Mouse (Mus musculus) hindbrain, embryonic 13.5 days (tissue): ENCODE measurements around the gene Polr2e. TPM values are rescaled to one million over a fixed set of nuclear protein-coding genes. Genes with fewer than 3 reads are reported as not detected.

Experiments
- ATAC-seq: fragments of 200-750 bp; cut with Nextera tagmentation; 2 replicates; pipeline ENCODE4 v1.8.0; 2017; ENCODE audit warnings: moderate TSS enrichment; ENCODE audit not compliant: low FRiP score
- H3K27ac ChIP-seq: fragments of 300-500 bp; sonication (generic); 2 replicates; pipeline ENCODE4 v1.5.1; 2015; ENCODE audit warnings: inconsistent platforms, mild to moderate bottlenecking, moderate library complexity
- H3K27me3 ChIP-seq: fragments of 300-500 bp; sonication (generic); 2 replicates; pipeline ENCODE4 v1.6.1; 2015; ENCODE audit warnings: mild to moderate bottlenecking, inconsistent platforms
- H3K36me3 ChIP-seq: fragments of 300-500 bp; sonication (generic); 2 replicates; pipeline ENCODE4 v1.6.1; 2015; ENCODE audit warnings: mild to moderate bottlenecking, inconsistent platforms
- H3K4me1 ChIP-seq: fragments of 300-500 bp; sonication (generic); replicated peaks from 2 replicates; pipeline ENCODE4 v1.6.1; 2015; ENCODE audit warnings: inconsistent platforms
- H3K4me2 ChIP-seq: fragments of 300-500 bp; sonication (generic); 2 replicates; pipeline ENCODE4 v1.6.1; 2015; ENCODE audit warnings: inconsistent platforms, mild to moderate bottlenecking, moderate library complexity
- H3K4me3 ChIP-seq: fragments of 300-500 bp; sonication (generic); 2 replicates; pipeline ENCODE4 v1.5.1; 2015; ENCODE audit warnings: mild to moderate bottlenecking, inconsistent platforms
- H3K9ac ChIP-seq: fragments of 300-500 bp; sonication (generic); 2 replicates; pipeline ENCODE4 v1.6.1; 2015; ENCODE audit warnings: mild to moderate bottlenecking, inconsistent platforms
- H3K9me3 ChIP-seq: fragments of 300-500 bp; sonication (generic); 2 replicates; pipeline ENCODE4 v1.6.1; 2016; ENCODE audit warnings: inconsistent platforms
- WGBS: fragments of 180-500 bp; shearing (Covaris S2); methylation state at CpG from one replicate; pipeline ENCODE4 v1.1.7; 2015; 5-methylcytosine and 5-hydroxymethylcytosine counted together
- polyA plus RNA-seq: library from polyadenylated mRNA; unstranded; fragments of >200 nt; fragmentation: Nextera tagmentation; extraction: Ambion mirVana; gene quantifications from 2 replicates; pipeline ENCODE4 v1.2.1, GENCODE M21; 2015

The Polr2e gene
- polyA plus RNA-seq, 1 experiment from 2014 or later: 150 TPM

GRCm38 (mm10) chr10:80019471-80020131 lies 20.0 kb downstream of the Polr2e start:
- Histone ChIP-seq H3K4me3 (peak overlapping the region; percentile 11; the same call in 1 of the 2 replicates), H3K9me3 (no peaks in the 10 kb centered on the region), H3K27ac (no peak overlapping the region), H3K4me2 (0 out of 2 replicates have a peak overlapping the region, but pooled peaks have one; percentile 19), H3K36me3 (peaks cover 3% of the 10 kb centered on the region; the same call in 1 of the 2 replicates), H3K27me3 (peaks cover 64% of the 10 kb centered on the region), H3K4me1 (0 out of 2 replicates have a peak, but pooled peaks cover 6% of the 10 kb centered on the region), H3K9ac (peak overlapping the region; percentile 46; the same call in 1 of the 2 replicates)
- ATAC-seq: no peak; the same call in 1 of the 2 replicates
- WGBS: 7% methylated on average over 20 of the region's 20 CpGs

DNA sequence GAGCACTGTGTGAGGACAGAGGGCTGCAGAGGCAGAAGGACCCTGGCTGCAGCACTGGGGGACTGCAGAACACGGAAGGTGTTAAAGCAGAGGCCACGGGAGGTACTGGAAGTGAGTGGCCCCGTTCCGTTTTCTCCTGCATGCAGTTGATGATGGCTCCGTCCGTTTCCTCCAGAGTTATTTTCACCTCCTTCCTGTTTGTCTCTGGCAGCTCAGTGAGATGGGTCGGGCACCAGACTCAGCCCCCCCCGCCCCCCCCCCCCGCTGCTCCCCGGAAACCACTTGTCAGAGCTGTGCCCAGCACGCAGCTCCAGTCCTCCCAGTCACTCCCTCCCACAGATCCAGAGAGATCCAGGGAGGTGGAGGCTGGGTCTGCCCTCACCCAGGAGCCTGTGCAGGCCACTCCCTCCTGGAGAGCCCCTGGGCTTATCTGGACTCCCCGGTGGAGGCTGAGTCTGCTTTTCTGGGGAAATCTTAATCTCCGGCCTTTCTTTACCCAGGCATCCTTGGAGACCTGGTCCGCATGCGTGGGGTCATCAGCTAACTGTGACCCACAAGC lies 20.8 kb downstream of the Polr2e start:
- ATAC-seq: no peak
- no peak overlapping the region for H3K27ac ChIP-seq
- H3K9ac ChIP-seq: no peak overlapping the region
- WGBS: 7% methylated on average over 15 of the region's 15 CpGs
- H3K4me3 ChIP-seq: no peak overlapping the region
- H3K27me3 ChIP-seq: peaks cover 72% of the 10 kb centered on the region
- H3K9me3 ChIP-seq: no peaks in the 10 kb centered on the region
- H3K36me3 ChIP-seq: peaks cover 9% of the 10 kb centered on the region
- 0 out of 2 replicates have a peak, but pooled peaks cover 6% of the 10 kb centered on the region for H3K4me1 ChIP-seq
- H3K4me2 ChIP-seq: no peak overlapping the region; the same call in 1 of the 2 replicates

- Histone ChIP-seq H3K4me2 (no peak overlapping the region), H3K27ac (no peak overlapping the region), H3K4me1 (0 out of 2 replicates have a peak, but pooled peaks cover 6% of the 10 kb centered on the region), H3K36me3 (peaks cover 16% of the 10 kb centered on the region), H3K9ac (no peak overlapping the region), H3K4me3 (no peak overlapping the region), H3K9me3 (no peaks in the 10 kb centered on the region), H3K27me3 (peaks cover 83% of the 10 kb centered on the region)
- ATAC-seq: no peak
- 86% methylated on average over 14 of the region's 14 CpGs for WGBS
These were observed 21.8 kb downstream of the Polr2e start for GRCm38 (mm10) chr10:80017771-80018170.

GRCm38 (mm10) chr10:80017361-80017760 lies 22.2 kb downstream of the Polr2e start:
- no peak overlapping the region for H3K4me2 ChIP-seq
- ATAC-seq: no peak
- H3K27ac ChIP-seq: no peak overlapping the region
- peaks cover 18% of the 10 kb centered on the region for H3K36me3 ChIP-seq
- H3K9ac ChIP-seq: no peak overlapping the region
- peaks cover 87% of the 10 kb centered on the region for H3K27me3 ChIP-seq
- no peaks in the 10 kb centered on the region for H3K9me3 ChIP-seq
- H3K4me3 ChIP-seq: no peak overlapping the region
- WGBS: 84% methylated on average over 3 of the region's 3 CpGs
- 0 out of 2 replicates have a peak, but pooled peaks cover 6% of the 10 kb centered on the region for H3K4me1 ChIP-seq

DNA sequence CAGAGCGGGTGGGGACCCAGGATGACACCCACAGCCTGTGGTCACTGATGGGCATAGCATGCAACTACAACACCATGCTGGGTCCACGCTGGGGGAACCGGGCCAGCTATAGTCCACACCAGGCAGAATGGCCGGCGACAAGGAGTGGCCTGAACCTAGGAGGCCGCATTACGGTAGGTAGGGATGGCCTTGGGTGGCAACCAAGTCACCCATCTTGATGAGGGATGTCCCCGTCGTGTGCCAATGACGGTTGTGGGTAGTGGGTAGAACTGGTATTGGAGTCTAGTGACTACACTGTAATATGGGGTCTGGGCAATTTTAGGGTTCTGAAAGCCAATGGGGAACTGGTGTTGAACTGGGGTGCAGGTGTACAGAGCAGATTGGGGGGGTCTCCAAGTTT lies 22.7 kb downstream of the Polr2e start:
- WGBS: 89% methylated on average over 10 of the region's 10 CpGs
- Histone ChIP-seq H3K36me3 (peaks cover 22% of the 10 kb centered on the region), H3K4me3 (no peak overlapping the region), H3K4me2 (no peak overlapping the region), H3K27me3 (peaks cover 91% of the 10 kb centered on the region), H3K9me3 (no peaks in the 10 kb centered on the region), H3K9ac (no peak overlapping the region), H3K27ac (no peak overlapping the region), H3K4me1 (0 out of 2 replicates have a peak, but pooled peaks cover 6% of the 10 kb centered on the region)
- no peak for ATAC-seq

GRCm38 (mm10) chr10:80016511-80016910 lies 23.1 kb downstream of the Polr2e start, which contains the start of gene Arhgap45:
TSS of gene Arhgap45 (plus strand) at chr10:80016653.
- no peak within 1 kb of the TSS for H3K27ac ChIP-seq
- H3K27me3 ChIP-seq: peaks cover 95% of the 10 kb centered on the region
- 0 out of 2 replicates have a peak, but pooled peaks cover 6% of the 10 kb centered on the region for H3K4me1 ChIP-seq
- no peak within 1 kb of the TSS for H3K4me3 ChIP-seq
- WGBS: 73% methylated on average over 11 of the region's 11 CpGs
- peaks cover 26% of the 10 kb centered on the region for H3K36me3 ChIP-seq
- no peak for ATAC-seq
- peaks cover 4% of the 10 kb centered on the region; the same call in 1 of the 2 replicates for H3K9me3 ChIP-seq
- no peak within 1 kb of the TSS; the same call in 1 of the 2 replicates for H3K9ac ChIP-seq
- no peak within 1 kb of the TSS for H3K4me2 ChIP-seq

GRCm38 (mm10) chr10:80015583-80015982 lies 24.0 kb downstream of the Polr2e start:
- Histone ChIP-seq H3K4me3 (no peak overlapping the region), H3K9ac (no peak overlapping the region), H3K36me3 (peaks cover 36% of the 10 kb centered on the region), H3K27me3 (peaks cover 92% of the 10 kb centered on the region), H3K9me3 (peaks cover 13% of the 10 kb centered on the region), H3K4me2 (no peak overlapping the region), H3K4me1 (0 out of 2 replicates have a peak, but pooled peaks cover 6% of the 10 kb centered on the region), H3K27ac (no peak overlapping the region)
- ATAC-seq: no peak
- WGBS: 81% methylated on average over 10 of the region's 10 CpGs

DNA sequence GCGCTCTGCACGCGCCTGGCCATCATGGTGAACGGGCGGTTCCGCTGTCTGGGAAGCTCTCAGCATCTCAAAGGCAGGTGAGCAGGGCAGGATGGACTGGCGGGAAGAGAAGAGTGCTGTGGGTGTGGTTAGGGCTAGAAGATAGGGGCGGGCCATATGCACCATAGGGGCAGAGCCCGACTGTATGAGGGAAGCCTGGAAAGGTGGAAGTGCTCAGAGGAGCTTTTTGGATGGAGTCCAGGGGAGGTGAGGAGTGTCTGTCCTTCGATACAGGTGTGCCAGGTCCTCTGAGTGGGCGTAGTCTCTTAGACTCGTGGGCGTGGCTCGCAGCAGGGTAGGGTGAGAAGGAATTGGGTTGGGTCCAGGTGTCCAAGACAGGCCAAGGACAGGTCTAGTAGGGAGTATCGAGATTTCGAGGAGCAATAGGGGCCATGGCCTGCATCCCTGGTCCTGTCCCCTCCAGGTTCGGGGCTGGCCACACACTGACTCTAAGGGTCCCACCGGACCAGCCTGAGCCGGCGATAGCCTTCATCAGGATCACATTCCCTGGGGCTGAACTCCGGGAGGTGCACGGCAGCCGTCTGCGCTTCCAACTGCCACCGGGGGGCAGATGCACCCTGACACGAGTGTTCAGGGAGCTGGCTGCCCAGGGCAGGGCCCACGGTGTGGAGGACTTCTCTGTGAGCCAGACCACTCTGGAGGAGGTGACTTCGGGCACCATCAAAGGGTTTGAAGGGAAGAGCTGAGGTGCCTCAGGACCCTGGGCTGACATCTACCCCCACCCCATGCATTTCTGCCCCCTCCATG lies 24.9 kb downstream of the Polr2e start:
- Histone ChIP-seq H3K27ac (no peak overlapping the region), H3K27me3 (peaks cover 83% of the 10 kb centered on the region), H3K4me1 (0 out of 2 replicates have a peak, but pooled peaks cover 3% of the 10 kb centered on the region), H3K9ac (no peak overlapping the region), H3K4me2 (no peak overlapping the region), H3K36me3 (peaks cover 45% of the 10 kb centered on the region), H3K4me3 (no peak overlapping the region), H3K9me3 (peaks cover 22% of the 10 kb centered on the region)
- no peak for ATAC-seq
- 26% methylated on average over 28 of the region's 28 CpGs for WGBS

DNA sequence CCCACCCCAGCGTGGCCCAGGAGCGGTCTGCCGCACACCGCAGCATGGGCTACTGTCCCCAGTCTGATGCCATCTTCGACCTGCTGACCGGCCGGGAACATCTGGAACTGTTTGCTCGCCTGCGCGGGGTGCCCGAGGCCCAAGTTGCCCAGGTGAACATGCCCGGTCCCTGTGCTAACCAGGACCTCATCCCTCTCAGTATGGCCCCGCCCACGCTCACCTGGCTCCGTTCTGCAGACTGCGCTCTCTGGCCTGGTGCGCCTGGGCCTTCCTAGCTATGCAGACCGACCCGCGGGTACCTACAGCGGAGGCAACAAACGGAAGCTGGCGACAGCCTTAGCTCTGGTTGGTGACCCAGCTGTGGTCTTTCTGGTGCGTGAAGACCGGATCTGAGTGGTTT lies 26.0 kb downstream of the Polr2e start:
- H3K36me3 ChIP-seq: peaks cover 55% of the 10 kb centered on the region
- H3K4me2 ChIP-seq: no peak overlapping the region
- H3K9me3 ChIP-seq: peaks cover 26% of the 10 kb centered on the region
- H3K27ac ChIP-seq: no peak overlapping the region
- no peak overlapping the region for H3K4me3 ChIP-seq
- ATAC-seq: no peak
- WGBS: 36% methylated on average over 25 of the region's 25 CpGs
- H3K27me3 ChIP-seq: peaks cover 73% of the 10 kb centered on the region
- H3K4me1 ChIP-seq: no peaks in the 10 kb centered on the region
- no peak overlapping the region for H3K9ac ChIP-seq

DNA sequence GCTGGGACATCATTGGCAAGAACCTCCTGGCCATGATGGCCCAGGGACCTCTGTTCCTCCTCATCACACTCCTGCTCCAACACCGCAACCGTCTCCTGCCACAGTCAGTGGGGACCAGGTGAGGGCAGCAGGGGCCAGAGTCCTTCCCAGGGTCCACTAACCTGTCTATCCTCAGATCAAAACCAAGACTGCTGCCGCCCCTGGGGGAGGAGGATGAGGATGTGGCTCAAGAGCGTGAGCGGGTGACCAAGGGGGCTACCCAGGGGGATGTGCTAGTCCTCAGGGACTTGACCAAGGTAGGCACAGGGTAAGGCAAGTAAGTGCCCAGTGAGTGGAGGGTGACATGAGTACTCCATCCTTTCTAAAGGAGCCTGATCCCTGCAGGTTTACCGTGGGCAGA lies 27.9 kb downstream of the Polr2e start:
- Histone ChIP-seq H3K27me3 (peaks cover 60% of the 10 kb centered on the region), H3K4me3 (no peak overlapping the region), H3K4me2 (no peak overlapping the region), H3K27ac (no peak overlapping the region), H3K9ac (no peak overlapping the region), H3K4me1 (no peaks in the 10 kb centered on the region), H3K9me3 (peaks cover 26% of the 10 kb centered on the region), H3K36me3 (peaks cover 66% of the 10 kb centered on the region)
- 91% methylated on average over 6 of the region's 6 CpGs for WGBS
- ATAC-seq: no peak

DNA sequence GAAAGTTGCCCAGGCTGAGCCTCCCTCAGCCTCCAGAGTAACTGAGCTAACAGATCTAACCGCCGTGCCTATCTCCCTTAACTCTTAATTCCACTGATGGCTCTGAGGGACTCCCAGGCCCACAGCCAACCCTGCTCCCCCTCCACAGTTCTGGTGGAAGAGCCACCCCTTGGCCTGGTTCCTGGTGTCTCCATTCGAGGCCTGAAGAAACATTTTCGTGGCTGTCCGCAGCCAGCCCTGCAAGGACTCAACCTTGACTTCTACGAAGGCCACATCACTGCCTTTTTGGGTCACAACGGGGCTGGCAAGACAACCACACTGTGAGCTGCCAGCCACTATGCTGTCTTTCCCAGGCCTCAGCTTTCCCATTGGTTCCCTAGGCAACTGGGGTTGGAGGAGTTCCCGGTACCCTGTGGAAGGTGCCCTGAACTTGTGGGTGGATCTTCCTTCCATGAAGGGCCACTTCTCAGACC lies 35.3 kb downstream of the Polr2e start:
- H3K4me3 ChIP-seq: no peak overlapping the region
- WGBS: 92% methylated on average over 8 of the region's 8 CpGs
- H3K9me3 ChIP-seq: 0 out of 2 replicates have a peak, but pooled peaks cover 2% of the 10 kb centered on the region
- ATAC-seq: no peak
- H3K27me3 ChIP-seq: peaks cover 57% of the 10 kb centered on the region
- H3K27ac ChIP-seq: no peak overlapping the region
- peaks cover 20% of the 10 kb centered on the region for H3K36me3 ChIP-seq
- H3K4me2 ChIP-seq: no peak overlapping the region
- H3K9ac ChIP-seq: no peak overlapping the region
- peaks cover 7% of the 10 kb centered on the region; the same call in 1 of the 2 replicates for H3K4me1 ChIP-seq
